Comparison of ENCODE assay signal across 9 mouse cellular contexts in the genomic region with DNA sequence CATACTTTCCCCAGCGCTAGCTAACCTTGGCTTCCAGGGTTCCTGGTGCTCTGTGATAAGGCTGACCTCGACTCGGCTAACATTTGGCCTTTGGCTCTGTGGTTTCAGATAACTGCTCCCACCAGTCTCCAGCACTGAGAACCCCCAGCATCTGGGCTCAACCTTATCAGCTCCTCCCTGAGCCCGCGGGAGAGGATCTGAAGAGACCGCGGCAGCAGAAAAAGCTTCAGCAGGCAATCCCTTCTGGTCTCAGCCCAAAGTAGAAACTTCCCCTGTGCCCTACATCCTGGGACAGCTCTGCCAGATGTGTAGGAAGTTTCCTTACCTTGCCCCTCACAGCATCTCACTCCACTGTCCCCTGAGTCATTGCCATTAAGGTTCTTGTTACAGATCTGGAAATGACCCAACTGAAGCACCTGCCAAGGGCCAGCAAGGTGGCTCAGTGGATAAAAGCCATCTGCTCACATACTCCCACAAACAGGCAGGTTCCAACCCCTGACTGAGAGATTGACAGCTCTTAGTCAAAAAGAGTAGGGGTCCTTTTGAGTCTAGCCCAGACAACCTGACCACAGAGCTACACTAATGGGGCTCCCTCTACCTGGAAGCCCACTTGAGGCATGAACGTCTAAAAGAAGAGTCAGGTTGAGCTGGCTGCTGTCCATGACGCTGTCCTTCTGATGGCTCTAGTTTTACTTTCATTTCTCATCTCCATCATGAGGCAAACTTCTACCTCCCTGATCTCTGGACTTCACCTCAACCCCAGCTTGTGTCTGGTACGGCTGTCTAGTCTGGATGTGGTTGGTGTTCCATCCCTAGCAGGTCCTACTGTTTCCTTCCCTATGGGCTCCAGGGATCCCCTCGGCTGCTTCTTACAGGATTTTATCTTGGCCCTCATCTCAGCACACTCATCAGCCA. TPM values are rescaled to one million over a fixed set of nuclear protein-coding genes. Genes with fewer than 3 reads are reported as not detected.
A peak's percentile ranks its signal among the peaks of the same experiment; 100 is the strongest.
DNase-seq lines count a peak whose midpoint lies in the region; ATAC-seq and TF ChIP-seq lines count a peak whose summit lies in the region.
"Had no signal": no experiment of that assay in that cellular context is flagged by ENCODE, and none has a peak within 500 bp of the region (broad histone marks: within the 10 kb centered on the region; RNA-seq: fewer than 3 reads in every experiment).

No protein-coding gene starts in this region.

- ATAC-seq in stomach, embryonic 14.5 days (ENCODE audit: insufficient number of reproducible peaks, insufficient read depth, low FRiP score, low read depth): peak; percentile 84; the same call in 1 of the 2 replicates
- ATAC-seq in stomach, postnatal 0 days (ENCODE audit: low FRiP score, low TSS enrichment): no peak
- peak; percentile 92 for ATAC-seq in liver, embryonic 11.5 days (replicated peaks; ENCODE audit: low FRiP score)

- TF ChIP-seq CTCF in stomach, postnatal 0 days (IDR thresholded peaks at IDR 0.05; ENCODE audit: low read depth): no peak

- H3K36me3 ChIP-seq in stomach, embryonic 14.5 days (ENCODE audit: control insufficient read depth, insufficient read depth, low read length): no peaks in the 10 kb centered on the region
- no peaks in the 10 kb centered on the region; the same call in 1 of the 2 replicates for H3K36me3 ChIP-seq in stomach, postnatal 0 days (ENCODE audit: control insufficient read depth, insufficient read depth, low read length)
- H3K36me3 ChIP-seq in liver, embryonic 11.5 days (ENCODE audit: control insufficient read depth, insufficient read depth, low read length): peaks cover 13% of the 10 kb centered on the region; the same call in 1 of the 2 replicates
- H3K36me3 ChIP-seq: embryonic facial prominence, embryonic 13.5 days; limb, embryonic 15.5 days had no signal

- no peak overlapping the region for H3K4me2 ChIP-seq in stomach, embryonic 14.5 days (replicated peaks; ENCODE audit: low read depth, low read length)
- H3K4me2 ChIP-seq in stomach, postnatal 0 days (replicated peaks; ENCODE audit: low read depth): no peak overlapping the region
- H3K4me2 ChIP-seq in liver, embryonic 11.5 days: peak overlapping the region; percentile 94
- H3K4me2 ChIP-seq: embryonic facial prominence, embryonic 13.5 days; limb, embryonic 15.5 days had no signal

- DNase-seq in stomach, postnatal 0 days (ENCODE audit: low spot score): no peak
- DNase-seq in c-Kit-positive CD71-positive TER-119-positive erythroid progenitor cells, embryonic 14.5 days (ENCODE audit: low spot score): peak; percentile 89
- peak; percentile 77 for DNase-seq in liver, embryonic 11.5 days (ENCODE audit: low spot score)
- peak; percentile 35 for DNase-seq in thymus, postnatal 4 days
- no peak for DNase-seq in retina, postnatal 1 day
- no peak for DNase-seq in urinary bladder, postnatal 25 days (ENCODE audit: low spot score)

- H3K4me3 ChIP-seq in stomach, embryonic 14.5 days (ENCODE audit: low read depth, low read length): no peak overlapping the region
- H3K4me3 ChIP-seq in stomach, postnatal 0 days (ENCODE audit: low read depth, low read length): no peak overlapping the region
- H3K4me3 ChIP-seq in liver, embryonic 11.5 days (ENCODE audit: low read depth, low read length): peak overlapping the region; percentile 53
- H3K4me3 ChIP-seq: embryonic facial prominence, embryonic 13.5 days; limb, embryonic 15.5 days had no signal

- no peak overlapping the region for H3K27ac ChIP-seq in stomach, embryonic 14.5 days (ENCODE audit: low read length)
- H3K27ac ChIP-seq in stomach, postnatal 0 days (replicated peaks): no peak overlapping the region
- peak overlapping the region; percentile 98 for H3K27ac ChIP-seq in liver, embryonic 11.5 days (ENCODE audit: low read depth, low read length)
- H3K27ac ChIP-seq: embryonic facial prominence, embryonic 13.5 days; limb, embryonic 15.5 days had no signal

- no peaks in the 10 kb centered on the region for H3K9me3 ChIP-seq in stomach, embryonic 14.5 days (ENCODE audit: control insufficient read depth, low read depth, low read length)
- H3K9me3 ChIP-seq in stomach, postnatal 0 days (ENCODE audit: control insufficient read depth, low read length): no peaks in the 10 kb centered on the region
- H3K9me3 ChIP-seq in liver, embryonic 11.5 days (ENCODE audit: control insufficient read depth, low read length): no peaks in the 10 kb centered on the region
- H3K9me3 ChIP-seq: embryonic facial prominence, embryonic 13.5 days; limb, embryonic 15.5 days had no signal

- WGBS in stomach, embryonic 14.5 days: 34% methylated on average over 11 of the region's 11 CpGs
- WGBS in stomach, postnatal 0 days: 35% methylated on average over 11 of the region's 11 CpGs
- 8% methylated on average over 11 of the region's 11 CpGs for WGBS in liver, embryonic 11.5 days

- no peak for TF ChIP-seq EP300 in stomach, postnatal 0 days (optimal IDR thresholded peaks at IDR 0.05)

- H3K4me1 ChIP-seq in stomach, embryonic 14.5 days (ENCODE audit: control insufficient read depth, insufficient read depth, low read length): no peaks in the 10 kb centered on the region
- H3K4me1 ChIP-seq in stomach, postnatal 0 days (replicated peaks; ENCODE audit: control insufficient read depth, insufficient read depth): 0 out of 2 replicates have a peak, but pooled peaks cover 2% of the 10 kb centered on the region
- H3K4me1 ChIP-seq in liver, embryonic 11.5 days (replicated peaks; ENCODE audit: control insufficient read depth, insufficient read depth, low read length): peaks cover 60% of the 10 kb centered on the region
- H3K4me1 ChIP-seq: embryonic facial prominence, embryonic 13.5 days; limb, embryonic 15.5 days had no signal

- no peak overlapping the region for H3K9ac ChIP-seq in stomach, embryonic 14.5 days (replicated peaks; ENCODE audit: low read depth, low read length)
- no peak overlapping the region for H3K9ac ChIP-seq in stomach, postnatal 0 days (ENCODE audit: low read length)
- H3K9ac ChIP-seq in liver, embryonic 11.5 days (ENCODE audit: low read depth, low read length): peak overlapping the region; percentile 75
- H3K9ac ChIP-seq: embryonic facial prominence, embryonic 13.5 days; limb, embryonic 15.5 days had no signal

- no peaks in the 10 kb centered on the region for H3K27me3 ChIP-seq in stomach, embryonic 14.5 days (ENCODE audit: control insufficient read depth, insufficient read depth, low read length)
- H3K27me3 ChIP-seq in stomach, postnatal 0 days (ENCODE audit: control insufficient read depth, insufficient read depth, low read length): no peaks in the 10 kb centered on the region
- no peaks in the 10 kb centered on the region for H3K27me3 ChIP-seq in liver, embryonic 11.5 days (replicated peaks; ENCODE audit: control insufficient read depth, insufficient read depth, low read length)
- H3K27me3 ChIP-seq: embryonic facial prominence, embryonic 13.5 days; limb, embryonic 15.5 days had no signal

RNA-seq across cellular contexts. Expression of gene Zc3hav1, which starts 12.4 kb away (rescaled TPM):
- 5.8 and 6.3 TPM in 2 replicates for polyA plus RNA-seq in stomach, embryonic 14.5 days (2014; fragmentation: Nextera tagmentation; extraction: Ambion mirVana)
- 12.7 and 12.9 TPM in 2 replicates for polyA plus RNA-seq in stomach, postnatal 0 days (2015; fragmentation: Nextera tagmentation; extraction: Ambion mirVana)
- 28.4 and 31.3 TPM in 2 replicates for polyA plus RNA-seq in liver, embryonic 11.5 days (2014; fragmentation: Nextera tagmentation; extraction: Ambion mirVana)

RNA-seq across cellular contexts. Expression of gene Ttc26, which starts 39.3 kb away (rescaled TPM):
- 6.9 and 9.2 TPM in 2 replicates for polyA plus RNA-seq in stomach, embryonic 14.5 days (2014; fragmentation: Nextera tagmentation; extraction: Ambion mirVana)
- 1.5 TPM in 2 replicates for polyA plus RNA-seq in stomach, postnatal 0 days (2015; fragmentation: Nextera tagmentation; extraction: Ambion mirVana)
- 3.3 and 3.8 TPM in 2 replicates for polyA plus RNA-seq in liver, embryonic 11.5 days (2014; fragmentation: Nextera tagmentation; extraction: Ambion mirVana)

RNA-seq across cellular contexts. Expression of gene Zc3hav1l, which starts 42.9 kb away (rescaled TPM):
- 13.3 and 14.8 TPM in 2 replicates for polyA plus RNA-seq in stomach, embryonic 14.5 days (2014; fragmentation: Nextera tagmentation; extraction: Ambion mirVana)
- polyA plus RNA-seq in stomach, postnatal 0 days (2015; fragmentation: Nextera tagmentation; extraction: Ambion mirVana): 2.1 and 2.3 TPM in 2 replicates
- polyA plus RNA-seq in liver, embryonic 11.5 days (2014; fragmentation: Nextera tagmentation; extraction: Ambion mirVana): 8.3 and 8.9 TPM in 2 replicates

Comparison
In these comparisons a context has a peak if more than half of its experiments do, and no peak if none do; other contexts are left out.
1. DNase-seq: peak in c-Kit-positive CD71-positive TER-119-positive erythroid progenitor cells, embryonic 14.5 days (single experiment), liver, embryonic 11.5 days (single experiment) and thymus, postnatal 4 days (single experiment); none in stomach, postnatal 0 days (single experiment), retina, postnatal 1 day (single experiment) and urinary bladder, postnatal 25 days (single experiment).